In the genomic region with DNA sequence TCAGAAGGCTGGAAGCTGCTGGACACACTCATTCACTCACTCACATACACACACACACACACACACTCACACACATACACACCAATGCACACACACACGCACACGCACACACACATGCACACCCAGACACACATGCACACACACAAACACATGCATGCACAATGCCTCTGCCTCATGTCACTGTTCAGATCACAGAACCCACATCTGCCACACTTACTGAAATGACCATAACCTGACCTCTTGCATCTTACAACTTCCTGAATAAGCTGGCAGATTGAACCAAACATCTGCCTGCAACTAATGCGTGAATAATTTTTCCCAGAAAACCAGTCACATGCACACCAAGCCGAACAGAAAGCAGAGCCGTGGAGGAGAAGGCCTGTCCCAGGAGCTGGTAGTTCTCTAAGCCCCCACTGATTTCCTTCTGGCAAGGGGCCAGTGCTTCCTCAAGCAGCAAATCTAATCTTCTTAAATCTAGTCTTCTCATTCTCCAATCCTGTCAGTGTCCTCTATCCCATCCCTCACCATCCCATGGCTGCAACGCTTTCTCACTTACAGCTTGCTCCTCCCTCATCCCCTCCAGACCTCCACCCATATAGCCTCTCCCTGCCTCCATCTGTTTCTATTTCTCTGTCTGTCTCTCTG, we compare ENCODE assay signal across 7 mouse cellular contexts. TPM values are rescaled to one million over a fixed set of nuclear protein-coding genes. Genes with fewer than 3 reads are reported as not detected.
DNase-seq lines count a peak whose midpoint lies in the region; ATAC-seq and TF ChIP-seq lines count a peak whose summit lies in the region.

No protein-coding gene starts in this region.

- WGBS in kidney, embryonic 15.5 days: 52% methylated on average over 6 of the region's 6 CpGs
- 35% methylated on average over 6 of the region's 6 CpGs for WGBS in embryonic facial prominence, embryonic 14.5 days
- WGBS in kidney, postnatal 0 days: 52% methylated on average over 6 of the region's 6 CpGs
- 67% methylated on average over 6 of the region's 6 CpGs for WGBS in neural tube, embryonic 15.5 days

- H3K36me3 ChIP-seq in kidney, embryonic 15.5 days: no peaks in the 10 kb centered on the region
- H3K36me3 ChIP-seq in embryonic facial prominence, embryonic 14.5 days (ENCODE audit: control insufficient read depth, insufficient read depth, low read length): no peaks in the 10 kb centered on the region
- H3K36me3 ChIP-seq in kidney, postnatal 0 days (ENCODE audit: insufficient read depth, low read length): no peaks in the 10 kb centered on the region
- no peaks in the 10 kb centered on the region for H3K36me3 ChIP-seq in neural tube, embryonic 15.5 days

- no peak for TF ChIP-seq CTCF in kidney, postnatal 0 days (IDR thresholded peaks at IDR 0.05; ENCODE audit: low read depth)

- no peak for DNase-seq in kidney, adult 8-10 months
- DNase-seq in embryonic facial prominence, embryonic 14.5 days (ENCODE audit: low spot score): peak; percentile 95
- DNase-seq in kidney, postnatal 0 days (ENCODE audit: low spot score): peak; percentile 43
- no peak for DNase-seq in adrenal gland, postnatal 14 days

- peaks cover 12% of the 10 kb centered on the region for H3K4me1 ChIP-seq in kidney, embryonic 15.5 days
- H3K4me1 ChIP-seq in embryonic facial prominence, embryonic 14.5 days (ENCODE audit: control insufficient read depth, insufficient read depth, low read length): peaks cover 13% of the 10 kb centered on the region; the same call in 1 of the 2 replicates
- H3K4me1 ChIP-seq in kidney, postnatal 0 days (replicated peaks; ENCODE audit: insufficient read depth, low read length): no peaks in the 10 kb centered on the region
- H3K4me1 ChIP-seq in neural tube, embryonic 15.5 days: peaks cover 5% of the 10 kb centered on the region; the same call in 1 of the 2 replicates

- no peaks in the 10 kb centered on the region for H3K9me3 ChIP-seq in kidney, embryonic 15.5 days (replicated peaks)
- H3K9me3 ChIP-seq in embryonic facial prominence, embryonic 14.5 days (ENCODE audit: control insufficient read depth, low read length): peaks cover 5% of the 10 kb centered on the region; the same call in 1 of the 2 replicates
- no peaks in the 10 kb centered on the region for H3K9me3 ChIP-seq in kidney, postnatal 0 days (replicated peaks; ENCODE audit: low read length)
- H3K9me3 ChIP-seq in neural tube, embryonic 15.5 days (replicated peaks): no peaks in the 10 kb centered on the region

- no peak overlapping the region for H3K4me3 ChIP-seq in kidney, embryonic 15.5 days (replicated peaks)
- H3K4me3 ChIP-seq in embryonic facial prominence, embryonic 14.5 days (ENCODE audit: low read depth, low read length): no peak overlapping the region
- no peak overlapping the region for H3K4me3 ChIP-seq in kidney, postnatal 0 days (replicated peaks; ENCODE audit: low read depth, low read length)
- no peak overlapping the region for H3K4me3 ChIP-seq in neural tube, embryonic 15.5 days (replicated peaks)

- H3K27ac ChIP-seq in kidney, embryonic 15.5 days: no peak overlapping the region
- peak overlapping the region; percentile 67; the same call in 1 of the 2 replicates for H3K27ac ChIP-seq in embryonic facial prominence, embryonic 14.5 days (replicated peaks; ENCODE audit: low read depth, low read length)
- H3K27ac ChIP-seq in kidney, postnatal 0 days: no peak overlapping the region
- H3K27ac ChIP-seq in neural tube, embryonic 15.5 days (replicated peaks): 0 out of 2 replicates have a peak overlapping the region, but pooled peaks have one; percentile 3

- H3K27me3 ChIP-seq in kidney, embryonic 15.5 days: no peaks in the 10 kb centered on the region
- H3K27me3 ChIP-seq in embryonic facial prominence, embryonic 14.5 days (replicated peaks; ENCODE audit: control insufficient read depth, insufficient read depth, low read length): no peaks in the 10 kb centered on the region
- H3K27me3 ChIP-seq in kidney, postnatal 0 days (ENCODE audit: insufficient read depth, low read length): no peaks in the 10 kb centered on the region
- H3K27me3 ChIP-seq in neural tube, embryonic 15.5 days (replicated peaks): no peaks in the 10 kb centered on the region

- no peak overlapping the region for H3K9ac ChIP-seq in kidney, embryonic 15.5 days
- H3K9ac ChIP-seq in embryonic facial prominence, embryonic 14.5 days (ENCODE audit: low read depth, low read length): no peak overlapping the region
- H3K9ac ChIP-seq in kidney, postnatal 0 days (ENCODE audit: low read depth, low read length): no peak overlapping the region
- no peak overlapping the region for H3K9ac ChIP-seq in neural tube, embryonic 15.5 days (replicated peaks)

- H3K4me2 ChIP-seq in kidney, embryonic 15.5 days: no peak overlapping the region
- H3K4me2 ChIP-seq in embryonic facial prominence, embryonic 14.5 days (ENCODE audit: low read depth, low read length): no peak overlapping the region; the same call in 1 of the 2 replicates
- no peak overlapping the region for H3K4me2 ChIP-seq in kidney, postnatal 0 days (ENCODE audit: low read length)
- H3K4me2 ChIP-seq in neural tube, embryonic 15.5 days: no peak overlapping the region

- ATAC-seq in kidney, embryonic 15.5 days (replicated peaks; ENCODE audit: low FRiP score): 0 out of 2 replicates have a peak, but pooled peaks have one; percentile 18
- peak; percentile 91 for ATAC-seq in embryonic facial prominence, embryonic 14.5 days (ENCODE audit: low read depth)
- ATAC-seq in kidney, postnatal 0 days (replicated peaks; ENCODE audit: low FRiP score, low read depth): no peak
- peak; percentile 53 for ATAC-seq in neural tube, embryonic 15.5 days (ENCODE audit: low FRiP score)
- ATAC-seq in erythroid progenitor cell, adult 5-6 weeks (replicated peaks; ENCODE audit: low FRiP score, poor library complexity, severe bottlenecking): no peak

RNA-seq across cellular contexts. Expression of gene Mbnl2, which starts 51.1 kb away (rescaled TPM):
- 91.4 and 91.7 TPM in 2 replicates for polyA plus RNA-seq in kidney, embryonic 15.5 days (2015; fragmentation: Nextera tagmentation; extraction: Ambion mirVana)
- 157 and 162 TPM in 2 replicates for polyA plus RNA-seq in embryonic facial prominence, embryonic 14.5 days (2014; fragmentation: Nextera tagmentation; extraction: Ambion mirVana)
- polyA plus RNA-seq in kidney, postnatal 0 days (2015; fragmentation: Nextera tagmentation; extraction: Ambion mirVana): 119 and 122 TPM in 2 replicates
- 28.9 and 43.6 TPM in 2 replicates for polyA plus RNA-seq in neural tube, embryonic 15.5 days (2015; fragmentation: Nextera tagmentation; extraction: Ambion mirVana)
- total RNA-seq in erythroid progenitor cell, adult 5-6 weeks (2015; ENCODE audit: low replicate concordance): 17.7 and 32.7 TPM in 2 replicates
- 16.3 and 24.0 TPM in 2 replicates for total RNA-seq in erythroid progenitor cell, adult 5-6 weeks (2017; ENCODE audit: low replicate concordance)
- 206 and 223 TPM in 2 replicates for total RNA-seq in adrenal gland, postnatal 14 days (2021)

Comparison
In these comparisons a context has a peak if more than half of its experiments do, and no peak if none do; other contexts are left out.
1. ATAC-seq: peak in kidney, embryonic 15.5 days (single experiment), embryonic facial prominence, embryonic 14.5 days (single experiment) and neural tube, embryonic 15.5 days (single experiment); none in kidney, postnatal 0 days (single experiment) and erythroid progenitor cell, adult 5-6 weeks (single experiment).
2. DNase-seq: peak in embryonic facial prominence, embryonic 14.5 days (single experiment) and kidney, postnatal 0 days (single experiment); none in kidney, adult 8-10 months (0 of 2) and adrenal gland, postnatal 14 days (single experiment).
3. H3K27ac ChIP-seq: peak in embryonic facial prominence, embryonic 14.5 days (single experiment) and neural tube, embryonic 15.5 days (single experiment); none in kidney, embryonic 15.5 days (single experiment) and kidney, postnatal 0 days (single experiment).